Mouse (Mus musculus) erythroblast, embryonic 14.5 days (primary cell): ENCODE data around the gene Dnajb12. TPM values are rescaled to one million over a fixed set of nuclear protein-coding genes. Genes with fewer than 3 reads are reported as not detected.

Experiments
- H3K27me3 ChIP-seq: 2 replicates; pipeline ENCODE4 v1.6.1; 2012; ENCODE audit warnings: inconsistent platforms; ENCODE audit not compliant: control insufficient read depth
- H3K36me3 ChIP-seq: 2 replicates; pipeline ENCODE4 v1.6.1; 2012; ENCODE audit warnings: mild to moderate bottlenecking, inconsistent platforms; ENCODE audit not compliant: control insufficient read depth
- H3K4me1 ChIP-seq: 2 replicates; pipeline ENCODE4 v1.6.1; 2012; ENCODE audit warnings: inconsistent platforms; ENCODE audit not compliant: control insufficient read depth
- H3K4me3 ChIP-seq: replicated peaks from 2 replicates; pipeline ENCODE3; 2012; ENCODE audit warnings: moderate library complexity, mild to moderate bottlenecking, inconsistent platforms
- H3K9me3 ChIP-seq: 2 replicates; pipeline ENCODE4 v1.6.1; 2012; ENCODE audit warnings: low read length, inconsistent platforms, mixed read lengths; ENCODE audit not compliant: control insufficient read depth
- GATA1 ChIP-seq: IDR thresholded peaks from 2 replicates; pipeline ENCODE4 v1.6.1; 2012; ENCODE audit warnings: low read length, inconsistent platforms, mixed read lengths
- TAL1 ChIP-seq: IDR thresholded peaks from 3 replicates; pipeline ENCODE4 v1.6.1; 2012; ENCODE audit warnings: low read length, inconsistent platforms, mixed read lengths
- polyA plus RNA-seq: library from polyadenylated mRNA; stranded (reverse); fragments of >175 nt; gene quantifications from 2 replicates; pipeline ENCODE4 v1.2.3, GENCODE M21; 2012

Gene Dnajb12
- polyA plus RNA-seq, 1 experiment: 7.9 TPM

- TF ChIP-seq TAL1 (no peak), GATA1 (no peak)
- Histone ChIP-seq H3K27me3 (no peaks in the 10 kb centered on the region), H3K36me3 (peaks cover 4% of the 10 kb centered on the region), H3K9me3 (no peaks in the 10 kb centered on the region), H3K4me1 (no peaks in the 10 kb centered on the region; the same call in 1 of the 2 replicates), H3K4me3 (no peak overlapping the region)
Observed at GRCm38 (mm10) chr10:59848079-59848877, 31.1 kb upstream of the Dnajb12 start.

- no peak overlapping the region for H3K4me3 ChIP-seq
- H3K9me3 ChIP-seq: no peaks in the 10 kb centered on the region
- H3K4me1 ChIP-seq: no peaks in the 10 kb centered on the region; the same call in 1 of the 2 replicates
- no peaks in the 10 kb centered on the region for H3K27me3 ChIP-seq
- TF ChIP-seq TAL1: no peak
- TF ChIP-seq GATA1: no peak
- H3K36me3 ChIP-seq: peaks cover 4% of the 10 kb centered on the region
Observed at GRCm38 (mm10) chr10:59848953-59849352, 30.4 kb upstream of the Dnajb12 start.

- Histone ChIP-seq H3K27me3 (no peaks in the 10 kb centered on the region), H3K4me3 (no peak overlapping the region), H3K36me3 (peaks cover 4% of the 10 kb centered on the region), H3K4me1 (no peaks in the 10 kb centered on the region; the same call in 1 of the 2 replicates), H3K9me3 (no peaks in the 10 kb centered on the region)
- TF ChIP-seq TAL1 (no peak), GATA1 (no peak)
Observed at GRCm38 (mm10) chr10:59849371-59849770, 30.0 kb upstream of the Dnajb12 start.

GRCm38 (mm10) chr10:59857157-59857556 lies 22.2 kb upstream of the Dnajb12 start:
- Histone ChIP-seq H3K4me1 (peaks cover 5% of the 10 kb centered on the region), H3K9me3 (no peaks in the 10 kb centered on the region), H3K36me3 (no peaks in the 10 kb centered on the region; the same call in 1 of the 2 replicates), H3K27me3 (no peaks in the 10 kb centered on the region), H3K4me3 (no peak overlapping the region)
- TF ChIP-seq GATA1 (no peak), TAL1 (no peak)

GRCm38 (mm10) chr10:59860684-59861083 lies 18.7 kb upstream of the Dnajb12 start:
- TF ChIP-seq TAL1 (no peak), GATA1 (no peak)
- Histone ChIP-seq H3K4me3 (no peak overlapping the region), H3K36me3 (peaks cover 28% of the 10 kb centered on the region), H3K9me3 (no peaks in the 10 kb centered on the region), H3K4me1 (peaks cover 15% of the 10 kb centered on the region), H3K27me3 (no peaks in the 10 kb centered on the region)

- H3K4me3 ChIP-seq: no peak overlapping the region
Observed at GRCm38 (mm10) chr10:59861201-59861600, 18.2 kb upstream of the Dnajb12 start.

GRCm38 (mm10) chr10:59862816-59863440 lies 16.4 kb upstream of the Dnajb12 start:
- H3K4me1 ChIP-seq: peaks cover 10% of the 10 kb centered on the region
- no peak overlapping the region for H3K4me3 ChIP-seq
- no peaks in the 10 kb centered on the region for H3K9me3 ChIP-seq
- H3K36me3 ChIP-seq: peaks cover 31% of the 10 kb centered on the region
- TF ChIP-seq GATA1: no peak
- no peak for TF ChIP-seq TAL1
- H3K27me3 ChIP-seq: no peaks in the 10 kb centered on the region

More at GRCm38 (mm10) chr10:59861201-59861600, 18.2 kb upstream of the Dnajb12 start:
- H3K9me3 ChIP-seq: no peaks in the 10 kb centered on the region
- H3K36me3 ChIP-seq: peaks cover 28% of the 10 kb centered on the region
- no peaks in the 10 kb centered on the region for H3K27me3 ChIP-seq
- TF ChIP-seq TAL1 (no peak), GATA1 (no peak)
- H3K4me1 ChIP-seq: peaks cover 15% of the 10 kb centered on the region

- Histone ChIP-seq H3K36me3 (peaks cover 31% of the 10 kb centered on the region), H3K4me3 (no peak overlapping the region), H3K9me3 (no peaks in the 10 kb centered on the region), H3K27me3 (no peaks in the 10 kb centered on the region), H3K4me1 (peaks cover 13% of the 10 kb centered on the region)
- no peak for TF ChIP-seq GATA1
- TF ChIP-seq TAL1: no peak
Observed at GRCm38 (mm10) chr10:59863620-59864019, 15.7 kb upstream of the Dnajb12 start.

- H3K4me3 ChIP-seq: no peak overlapping the region
- H3K9me3 ChIP-seq: no peaks in the 10 kb centered on the region
- H3K4me1 ChIP-seq: peaks cover 17% of the 10 kb centered on the region
- peaks cover 31% of the 10 kb centered on the region for H3K36me3 ChIP-seq
- TF ChIP-seq GATA1 (no peak), TAL1 (no peak)
- H3K27me3 ChIP-seq: no peaks in the 10 kb centered on the region
Observed at GRCm38 (mm10) chr10:59864232-59864875, 15.0 kb upstream of the Dnajb12 start.
